Mouse (Mus musculus) forebrain, postnatal 0 days (tissue): ENCODE results near the gene Alx1. TPM values are rescaled to one million over a fixed set of nuclear protein-coding genes. Genes with fewer than 3 reads are reported as not detected.
A peak's percentile ranks its signal among the peaks of the same experiment; 100 is the strongest.

Experiments
- ATAC-seq: fragments of 200-750 bp; cut with Nextera tagmentation; 2 replicates; pipeline ENCODE4 v1.8.0; 2017; ENCODE audit warnings: mild to moderate bottlenecking, moderate library complexity
- DNase-seq: peaks from one replicate; pipeline ENCODE4 v3.0.0-alpha.2; 2015
- H3K27ac ChIP-seq: fragments of 300-500 bp; sonication (generic); 2 replicates; pipeline ENCODE4 v1.5.1; 2014; ENCODE audit warnings: low read depth, mild to moderate bottlenecking, antibody characterized with exemption, low read length, moderate library complexity, mixed read lengths
- H3K27me3 ChIP-seq: fragments of 300-500 bp; sonication (generic); 2 replicates; pipeline ENCODE4 v1.6.1; 2014; ENCODE audit warnings: mild to moderate bottlenecking, low read length, mixed read lengths; ENCODE audit not compliant: insufficient read depth
- H3K36me3 ChIP-seq: fragments of 300-500 bp; sonication (generic); 2 replicates; pipeline ENCODE4 v1.6.1; 2014; ENCODE audit warnings: mild to moderate bottlenecking, moderate library complexity; ENCODE audit not compliant: insufficient read depth
- H3K4me1 ChIP-seq: fragments of 300-500 bp; sonication (generic); 2 replicates; pipeline ENCODE4 v1.6.1; 2014; ENCODE audit warnings: antibody characterized with exemption; ENCODE audit not compliant: insufficient read depth
- H3K4me2 ChIP-seq: fragments of 300-500 bp; sonication (generic); 2 replicates; pipeline ENCODE4 v1.6.1; 2014; ENCODE audit warnings: low read depth, mild to moderate bottlenecking, moderate library complexity
- H3K4me3 ChIP-seq: fragments of 300-500 bp; sonication (generic); 2 replicates; pipeline ENCODE4 v1.5.1; 2014; ENCODE audit warnings: low read depth, low read length, mixed read lengths
- H3K9ac ChIP-seq: fragments of 300-500 bp; sonication (generic); 2 replicates; pipeline ENCODE4 v1.6.1; 2014; ENCODE audit warnings: mild to moderate bottlenecking
- H3K9me3 ChIP-seq: fragments of 300-500 bp; sonication (generic); 2 replicates; pipeline ENCODE4 v1.6.1; 2016; ENCODE audit warnings: low read length
- CTCF ChIP-seq: sonication (generic); IDR thresholded peaks from 2 replicates; pipeline ENCODE4 v1.5.1; 2016; ENCODE audit warnings: antibody characterized with exemption, control low read depth, low read depth
- WGBS: fragments of 180-500 bp; shearing (Covaris S2); extraction: QIAGEN DNeasy Blood & Tissue Kit; methylation state at CpG from one replicate; pipeline ENCODE4 v1.1.7; 2014; 5-methylcytosine and 5-hydroxymethylcytosine counted together
- polyA plus RNA-seq: library from polyadenylated mRNA; unstranded; fragments of >200 nt; fragmentation: Nextera tagmentation; extraction: Ambion mirVana; gene quantifications from 2 replicates; pipeline ENCODE4 v1.2.1, GENCODE M21; 2015
- total RNA-seq: library from RNA; depleted of rRNA; stranded (reverse); fragments of >200 nt; gene quantifications from 2 replicates; pipeline ENCODE4 v1.2.3, GENCODE M21; 2014

The Alx1 gene
- total and polyA plus RNA-seq, 2 experiments from 2014 or later, result 0.98 to 1.3 TPM

DNA sequence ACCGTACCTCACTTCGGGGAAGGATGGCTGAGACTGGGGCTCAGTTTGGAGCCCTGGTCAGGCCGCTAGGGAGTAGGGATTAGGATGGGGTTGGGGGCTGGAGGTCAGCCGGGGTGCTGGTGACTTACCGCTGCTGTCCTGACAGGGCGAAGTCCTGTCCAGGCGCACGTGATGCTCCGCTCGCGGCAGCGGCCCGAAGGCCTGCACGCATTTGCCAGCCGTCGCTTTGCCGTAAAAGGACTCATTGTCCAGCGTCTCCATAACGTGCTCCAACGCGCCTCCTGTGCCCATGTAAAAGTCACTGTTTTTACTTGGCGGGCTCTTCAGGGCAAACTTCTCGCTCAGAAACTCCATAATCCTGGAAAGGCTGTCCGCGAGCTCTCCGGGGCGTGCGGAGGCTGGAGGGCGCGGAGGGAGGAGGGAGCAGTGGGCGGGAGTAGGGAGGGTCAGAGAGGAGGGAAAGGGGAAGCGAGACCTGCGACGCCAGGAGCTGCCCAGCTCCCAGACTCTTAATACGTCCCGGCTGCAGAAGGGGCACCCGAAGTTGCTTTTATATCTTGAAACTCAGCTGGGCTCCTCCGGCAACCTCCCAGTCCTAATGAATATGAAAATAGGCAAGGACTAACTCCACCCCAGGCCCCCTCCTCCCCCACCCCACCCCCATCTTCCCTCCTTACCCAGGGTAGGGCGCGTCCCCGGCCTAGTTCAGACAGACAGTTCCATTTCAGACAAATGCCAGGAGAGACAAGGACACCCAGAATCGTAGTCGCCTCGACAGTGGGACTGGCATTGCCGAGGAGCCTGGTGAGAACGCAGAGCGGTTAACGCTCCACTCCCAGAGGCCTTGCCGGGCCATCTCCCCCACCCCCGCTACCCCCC is 1.5 kb downstream of the Alx1 start:
- Histone ChIP-seq H3K4me1 (no peaks in the 10 kb centered on the region), H3K36me3 (no peaks in the 10 kb centered on the region), H3K27me3 (peaks cover 65% of the 10 kb centered on the region), H3K9ac (no peak overlapping the region), H3K4me2 (peak overlapping the region; percentile 26; the same call in 1 of the 2 replicates), H3K27ac (no peak overlapping the region), H3K4me3 (peak overlapping the region; percentile 21), H3K9me3 (no peaks in the 10 kb centered on the region)
- TF ChIP-seq CTCF, result no peak
- no peak for DNase-seq
- ATAC-seq, result peak; percentile 34
- 1% methylated on average over 50 of the region's 50 CpGs for WGBS

DNA sequence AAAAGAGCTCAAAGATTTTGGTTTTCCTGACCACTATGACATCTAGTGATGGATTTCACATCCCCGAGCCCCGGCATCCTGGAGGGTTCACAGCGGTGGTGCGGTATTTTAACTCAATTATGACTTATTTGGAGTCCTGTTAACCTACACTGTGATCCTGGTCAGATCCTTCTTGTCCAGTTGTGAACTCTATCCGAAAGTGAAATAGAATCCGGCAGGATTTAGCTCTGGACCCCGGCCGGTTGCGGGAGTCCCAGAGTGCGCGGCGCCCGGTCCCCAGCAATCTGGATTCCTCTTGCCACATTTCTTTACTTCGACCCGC is 2.1 kb downstream of the Alx1 start:
- peaks cover 59% of the 10 kb centered on the region for H3K27me3 ChIP-seq

DNA sequence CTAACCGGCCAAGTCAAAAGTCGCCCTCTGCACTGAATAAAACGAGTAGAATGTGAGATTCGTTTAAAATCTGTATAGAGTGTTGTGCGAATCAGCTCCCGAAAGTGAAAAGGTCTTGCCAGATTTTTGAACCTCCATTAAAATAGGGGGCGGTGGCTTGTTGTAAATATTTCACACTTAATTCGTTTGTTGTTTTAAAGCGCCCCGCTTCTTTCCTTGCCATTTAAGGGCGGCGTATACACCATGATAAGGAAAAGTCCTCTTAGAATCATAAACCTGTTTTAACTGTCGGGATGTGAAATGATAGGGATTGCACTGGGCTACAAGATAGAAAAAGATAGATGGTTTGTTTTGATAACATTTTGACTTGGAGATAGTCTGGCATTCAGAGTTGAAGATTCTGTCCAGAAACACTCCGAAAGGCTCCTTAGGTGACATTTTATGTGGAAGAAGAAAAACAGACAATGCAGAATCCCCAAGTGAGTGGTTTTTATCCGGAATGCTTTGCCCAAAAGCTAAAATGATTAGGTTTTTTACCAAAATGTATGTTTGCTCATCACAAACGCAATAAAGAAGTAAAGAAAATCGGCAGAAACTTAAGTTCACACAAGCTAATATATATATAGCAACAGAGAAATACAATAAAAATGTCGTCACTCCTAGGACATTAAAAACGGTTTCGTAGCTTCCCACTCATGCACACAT is 2.6 kb downstream of the Alx1 start:
- ATAC-seq, result no peak
- DNase-seq, result peak; percentile 86
- Histone ChIP-seq H3K36me3 (no peaks in the 10 kb centered on the region), H3K9me3 (no peaks in the 10 kb centered on the region), H3K4me1 (no peaks in the 10 kb centered on the region), H3K27ac (no peak overlapping the region), H3K9ac (no peak overlapping the region), H3K4me2 (no peak overlapping the region), H3K27me3 (peaks cover 55% of the 10 kb centered on the region), H3K4me3 (no peak overlapping the region)
- no peak for TF ChIP-seq CTCF
- 1% methylated on average over 20 of the region's 20 CpGs for WGBS

More for the DNA sequence above, 2.1 kb downstream of the Alx1 start:
- Histone ChIP-seq H3K27ac (no peak overlapping the region), H3K4me1 (no peaks in the 10 kb centered on the region), H3K9ac (no peak overlapping the region), H3K4me3 (peak overlapping the region; percentile 21; the same call in 1 of the 2 replicates), H3K36me3 (no peaks in the 10 kb centered on the region), H3K4me2 (0 out of 2 replicates have a peak overlapping the region, but pooled peaks have one; percentile 26), H3K9me3 (no peaks in the 10 kb centered on the region)
- no peak for TF ChIP-seq CTCF
- no peak for ATAC-seq
- WGBS, result under 1% methylated on average over 15 of the region's 15 CpGs
- no peak for DNase-seq

DNA sequence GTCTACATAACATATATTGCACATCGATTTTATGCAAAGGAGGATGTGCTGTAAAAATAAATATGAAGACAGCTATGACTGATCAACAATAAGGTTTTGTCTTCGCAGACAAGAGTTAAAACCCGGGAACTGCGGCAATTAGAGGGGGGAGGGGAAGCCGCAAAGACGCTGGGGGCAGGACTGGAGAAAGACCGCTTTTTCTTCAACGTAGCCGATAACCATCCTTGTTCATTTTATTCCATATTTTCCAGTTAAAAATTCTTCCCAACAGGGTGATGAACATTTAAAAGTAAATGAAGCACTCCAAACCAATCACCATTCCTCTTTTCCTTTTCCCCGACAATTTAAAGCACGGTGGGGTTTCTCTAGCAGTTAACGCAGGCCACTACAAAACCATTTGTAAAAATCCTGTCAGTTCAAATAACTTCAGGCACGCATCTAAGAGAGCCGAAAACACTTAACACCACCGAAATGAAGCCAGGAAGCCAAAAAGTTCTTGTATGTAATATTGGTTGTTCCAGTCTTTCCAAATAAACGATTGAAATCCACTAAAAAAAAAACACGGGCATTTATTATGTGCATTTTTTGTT is 3.3 kb downstream of the Alx1 start:
- Histone ChIP-seq H3K27me3 (peaks cover 48% of the 10 kb centered on the region), H3K9ac (no peak overlapping the region), H3K9me3 (no peaks in the 10 kb centered on the region), H3K27ac (no peak overlapping the region), H3K4me2 (no peak overlapping the region), H3K4me1 (no peaks in the 10 kb centered on the region), H3K36me3 (no peaks in the 10 kb centered on the region), H3K4me3 (no peak overlapping the region)
- WGBS, result 1% methylated on average over 17 of the region's 17 CpGs
- TF ChIP-seq CTCF, result no peak
- DNase-seq, result peak; percentile 87
- ATAC-seq, result no peak

DNA sequence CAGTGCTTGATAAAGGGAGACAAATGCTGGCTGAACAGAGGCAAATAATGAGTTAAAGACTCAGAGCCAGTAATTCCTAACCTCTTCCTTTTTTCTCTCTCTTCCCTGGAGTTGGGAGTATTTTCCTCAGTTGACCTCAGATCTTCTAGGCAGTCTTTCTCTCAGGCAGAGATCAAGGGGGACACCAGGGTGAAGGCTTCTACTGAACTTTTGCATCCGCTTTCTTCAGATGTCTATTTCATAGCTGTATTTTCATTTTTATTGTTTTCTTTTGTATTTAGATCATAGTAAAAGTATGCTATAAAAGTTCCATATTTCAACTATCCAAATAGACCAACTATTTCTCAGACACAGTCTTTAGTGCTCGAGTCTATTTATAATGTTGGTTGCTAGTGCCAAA is 27.5 kb downstream of the Alx1 start:
- ATAC-seq (no peak), DNase-seq (no peak)
- no peak for TF ChIP-seq CTCF
- H3K4me3 ChIP-seq, result no peak overlapping the region
- no peak overlapping the region for H3K27ac ChIP-seq
- H3K9ac ChIP-seq, result no peak overlapping the region
- WGBS, result 86% methylated on average over 2 of the region's 2 CpGs
- H3K27me3 ChIP-seq, result no peaks in the 10 kb centered on the region
- no peaks in the 10 kb centered on the region for H3K9me3 ChIP-seq
- H3K36me3 ChIP-seq, result no peaks in the 10 kb centered on the region
- no peak overlapping the region for H3K4me2 ChIP-seq
- no peaks in the 10 kb centered on the region for H3K4me1 ChIP-seq

DNA sequence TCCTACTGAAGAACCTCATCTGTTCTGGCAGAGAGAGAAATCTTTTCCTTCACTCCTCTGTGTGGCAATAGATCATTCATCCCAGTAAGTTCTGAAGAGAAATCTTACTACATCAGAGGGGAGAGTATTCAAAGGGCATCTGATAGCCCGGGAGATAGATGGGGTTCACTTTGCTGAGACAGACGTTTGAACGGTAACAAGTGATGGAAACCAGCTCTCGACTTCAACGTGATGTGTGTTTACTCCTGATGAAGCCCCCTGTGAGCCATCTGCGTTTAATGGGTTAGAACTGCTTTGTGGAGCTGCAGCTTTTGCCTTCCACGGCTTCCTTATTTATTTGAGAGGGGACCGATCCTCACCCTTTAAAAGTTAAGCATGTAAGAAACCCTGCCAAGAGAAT is 29.1 kb downstream of the Alx1 start:
- Histone ChIP-seq H3K9me3 (no peaks in the 10 kb centered on the region), H3K9ac (no peak overlapping the region), H3K4me2 (no peak overlapping the region), H3K4me3 (no peak overlapping the region), H3K27me3 (no peaks in the 10 kb centered on the region), H3K4me1 (no peaks in the 10 kb centered on the region), H3K27ac (no peak overlapping the region), H3K36me3 (no peaks in the 10 kb centered on the region)
- no peak for TF ChIP-seq CTCF
- no peak for DNase-seq
- ATAC-seq, result no peak
- 70% methylated on average over 8 of the region's 8 CpGs for WGBS

DNA sequence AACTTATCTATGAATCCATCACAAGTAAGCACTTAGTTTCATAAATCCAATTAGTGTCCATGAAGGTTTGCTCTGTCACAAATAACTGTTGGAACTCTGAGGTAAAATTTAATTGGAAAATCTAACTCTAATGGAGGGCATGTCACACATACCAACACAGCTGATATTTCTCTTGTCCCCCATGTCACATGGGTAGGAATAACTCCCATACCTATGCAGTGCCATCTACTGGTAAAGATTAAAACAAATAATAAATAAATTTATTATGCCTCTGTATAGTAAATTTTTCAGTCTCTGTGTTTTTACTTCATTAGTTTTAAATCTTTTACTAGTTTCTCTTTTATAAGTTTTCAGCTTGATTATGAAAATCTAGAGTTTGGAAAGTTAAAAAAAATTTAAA is 30.4 kb downstream of the Alx1 start:
- Histone ChIP-seq H3K4me2 (no peak overlapping the region), H3K27me3 (no peaks in the 10 kb centered on the region), H3K36me3 (no peaks in the 10 kb centered on the region), H3K27ac (no peak overlapping the region), H3K4me1 (no peaks in the 10 kb centered on the region), H3K4me3 (no peak overlapping the region), H3K9ac (no peak overlapping the region), H3K9me3 (no peaks in the 10 kb centered on the region)
- DNase-seq, result no peak
- no peak for TF ChIP-seq CTCF
- ATAC-seq, result no peak
